Mouse (Mus musculus) thymus, postnatal 0 days (tissue): ENCODE measurements around the gene D16Ertd472e. TPM values are rescaled to one million over a fixed set of nuclear protein-coding genes. Genes with fewer than 3 reads are reported as not detected.

Experiments used
- DNase-seq: peaks from one replicate; pipeline ENCODE4 v3.0.0-alpha.2; 2015; ENCODE audit warnings: low spot score
- polyA plus RNA-seq: library from polyadenylated mRNA; unstranded; fragments of >200 nt; fragmentation: Nextera tagmentation; extraction: Ambion mirVana; gene quantifications from 2 replicates; pipeline ENCODE4 v1.2.1, GENCODE M21; 2015

Gene D16Ertd472e
- polyA plus RNA-seq, 1 experiment from 2014 or later, result 63.7 TPM

DNA sequence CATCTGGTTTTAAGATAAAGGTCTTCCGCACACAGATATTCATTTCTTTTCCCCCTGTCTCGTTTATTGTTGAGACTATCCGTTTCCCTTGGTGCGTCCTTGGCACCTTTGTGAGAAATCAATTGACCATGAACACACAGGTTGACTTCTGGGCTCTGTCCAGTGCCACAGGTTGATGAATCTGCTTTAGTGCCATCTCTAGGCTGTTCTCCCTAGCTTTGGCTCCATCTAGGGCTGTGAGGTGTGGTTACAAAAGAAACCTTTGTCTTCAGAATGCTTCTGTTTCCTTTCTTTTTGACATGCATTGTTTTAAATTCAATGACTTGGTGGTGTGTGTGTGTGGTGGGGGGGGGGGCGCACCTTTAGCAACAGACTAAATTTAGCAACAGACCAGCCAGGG lies 85.7 kb downstream of the D16Ertd472e start:
- no peak for DNase-seq

Other genes starting within 250 kb of the D16Ertd472e start
- 42.9 and 45.1 TPM in 2 replicates for gene Btg3, start 199.5 kb downstream of the D16Ertd472e start, polyA plus RNA-seq